Mouse (Mus musculus) E14TG2a.4 (cell line): ENCODE data around the gene Rpp14.

Source experiments
- CTCF ChIP-seq: conservative IDR thresholded peaks from 2 replicates; pipeline ENCODE4 v1.5.1; 2014; ENCODE audit warnings: low read length
- NANOG ChIP-seq: IDR thresholded peaks from 2 replicates; pipeline ENCODE4 v1.6.1; 2014; ENCODE audit warnings: borderline replicate concordance, low read length, mixed read lengths
- POU5F1 ChIP-seq: IDR thresholded peaks from 2 replicates; pipeline ENCODE4 v1.6.1; 2014; ENCODE audit warnings: low read length, borderline replicate concordance

DNA sequence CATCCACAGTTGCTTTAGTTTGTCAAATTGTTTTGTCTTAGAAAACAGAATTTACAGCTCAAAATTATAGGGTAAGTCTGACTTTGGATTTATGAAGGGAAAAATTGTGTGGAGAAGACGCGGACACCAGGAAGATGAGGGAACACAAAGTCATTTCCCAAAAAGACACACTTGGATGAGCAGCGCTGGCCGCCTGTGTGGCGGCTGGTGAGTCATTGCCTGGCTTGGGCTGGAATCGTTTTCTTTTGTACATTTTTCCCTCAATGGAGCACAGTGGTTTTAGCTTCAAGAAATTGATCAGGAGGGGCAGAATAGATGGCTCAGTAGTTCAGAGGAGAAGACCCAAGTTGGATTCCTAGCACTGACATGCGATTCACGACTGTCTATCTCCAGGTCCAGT, 21.7 kb downstream of the Rpp14 start:
- no peak for TF ChIP-seq CTCF
- TF ChIP-seq POU5F1 = no peak
- TF ChIP-seq NANOG = no peak
